Mouse (Mus musculus) midbrain, embryonic 13.5 days (tissue): ENCODE measurements around the gene Cst13. TPM values are rescaled to one million over a fixed set of nuclear protein-coding genes. Genes with fewer than 3 reads are reported as not detected.

Source experiments
- ATAC-seq: fragments of 200-750 bp; cut with Nextera tagmentation; 2 replicates; pipeline ENCODE4 v1.8.0; 2017; ENCODE audit warnings: mild to moderate bottlenecking, moderate TSS enrichment, moderate library complexity
- H3K27ac ChIP-seq: fragments of 300-500 bp; sonication (generic); 2 replicates; pipeline ENCODE4 v1.5.1; 2015; ENCODE audit warnings: inconsistent platforms, mild to moderate bottlenecking, moderate library complexity
- H3K27me3 ChIP-seq: fragments of 300-500 bp; sonication (generic); 2 replicates; pipeline ENCODE4 v1.6.1; 2015; ENCODE audit warnings: mild to moderate bottlenecking, inconsistent platforms
- H3K36me3 ChIP-seq: fragments of 300-500 bp; sonication (generic); 2 replicates; pipeline ENCODE4 v1.6.1; 2015; ENCODE audit warnings: mild to moderate bottlenecking, inconsistent platforms
- H3K4me1 ChIP-seq: fragments of 300-500 bp; sonication (generic); replicated peaks from 2 replicates; pipeline ENCODE4 v1.6.1; 2015; ENCODE audit warnings: inconsistent platforms
- H3K4me2 ChIP-seq: fragments of 300-500 bp; sonication (generic); replicated peaks from 2 replicates; pipeline ENCODE4 v1.6.1; 2015; ENCODE audit warnings: moderate library complexity, mild to moderate bottlenecking, inconsistent platforms
- H3K4me3 ChIP-seq: fragments of 300-500 bp; sonication (generic); replicated peaks from 2 replicates; pipeline ENCODE4 v1.5.1; 2015; ENCODE audit warnings: mild to moderate bottlenecking, inconsistent platforms
- H3K9ac ChIP-seq: fragments of 300-500 bp; sonication (generic); replicated peaks from 2 replicates; pipeline ENCODE4 v1.6.1; 2015; ENCODE audit warnings: mild to moderate bottlenecking, inconsistent platforms
- H3K9me3 ChIP-seq: fragments of 300-500 bp; sonication (generic); 2 replicates; pipeline ENCODE4 v1.6.1; 2016; ENCODE audit warnings: mild to moderate bottlenecking, inconsistent platforms
- WGBS: fragments of 180-500 bp; shearing (Covaris S2); methylation state at CpG from one replicate; pipeline ENCODE4 v1.1.7; 2015; 5-methylcytosine and 5-hydroxymethylcytosine counted together
- polyA plus RNA-seq: library from polyadenylated mRNA; unstranded; fragments of >200 nt; fragmentation: Nextera tagmentation; extraction: Ambion mirVana; gene quantifications from 2 replicates; pipeline ENCODE4 v1.2.1, GENCODE M21; 2015

The Cst13 gene
- polyA plus RNA-seq, 1 experiment from 2014 or later = not detected

DNA sequence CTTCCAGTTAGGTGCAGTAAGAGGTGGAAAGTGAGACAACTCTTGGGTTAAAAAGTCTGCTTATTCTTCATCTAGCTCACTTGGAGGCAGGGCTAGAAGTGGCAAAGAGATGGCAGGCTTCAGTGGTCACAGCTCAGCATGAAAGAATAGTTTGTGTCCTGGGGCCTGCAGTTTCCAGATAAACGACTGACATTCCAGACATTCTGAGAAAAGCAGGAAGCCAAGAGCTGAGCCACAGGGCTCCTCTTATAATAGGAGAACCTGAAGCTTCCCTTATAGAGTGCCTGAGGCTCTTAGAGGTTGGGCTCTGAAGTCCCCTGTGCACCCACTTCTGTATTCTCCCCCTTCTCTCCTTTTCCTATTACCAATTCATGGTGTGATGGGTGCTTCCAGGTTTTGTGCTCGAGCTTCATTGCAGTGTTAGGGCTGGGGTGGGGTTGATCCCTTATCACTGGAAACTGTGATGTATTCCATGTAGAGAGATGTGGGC is 58.8 kb downstream of the Cst13 start:
- Histone ChIP-seq H3K27me3 (no peaks in the 10 kb centered on the region), H3K36me3 (no peaks in the 10 kb centered on the region), H3K4me3 (no peak overlapping the region), H3K9me3 (no peaks in the 10 kb centered on the region), H3K4me2 (no peak overlapping the region), H3K27ac (no peak overlapping the region), H3K4me1 (peaks cover 14% of the 10 kb centered on the region), H3K9ac (no peak overlapping the region)
- ATAC-seq = no peak
- WGBS = 15% methylated on average over 2 of the region's 2 CpGs

DNA sequence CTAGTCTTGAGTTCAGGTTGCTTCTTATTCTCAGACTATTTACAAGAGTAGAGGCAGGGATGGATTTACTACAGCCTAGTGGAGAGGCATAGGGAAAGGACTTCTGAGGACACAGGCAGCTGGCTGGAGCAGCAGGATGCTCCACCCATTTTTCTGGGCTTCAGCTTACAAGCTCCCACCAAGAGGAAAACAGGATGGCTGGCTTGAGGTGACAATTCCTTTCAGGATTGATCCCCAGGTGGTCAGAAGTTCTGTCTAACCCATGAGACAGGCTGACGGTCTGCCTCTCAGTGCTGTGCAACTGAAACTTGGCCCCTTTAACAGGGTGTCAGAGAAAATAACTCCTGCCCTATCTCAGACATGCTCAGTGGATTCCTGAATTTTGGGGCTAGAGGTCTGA is 59.3 kb downstream of the Cst13 start:
- no peak for ATAC-seq
- Histone ChIP-seq H3K36me3 (no peaks in the 10 kb centered on the region), H3K4me3 (no peak overlapping the region), H3K9ac (no peak overlapping the region), H3K27me3 (no peaks in the 10 kb centered on the region), H3K4me2 (no peak overlapping the region), H3K4me1 (peaks cover 9% of the 10 kb centered on the region), H3K9me3 (no peaks in the 10 kb centered on the region), H3K27ac (no peak overlapping the region)
- 48% methylated on average over 1 of the region's 1 CpGs for WGBS

Other genes with a start within 250 kb of the Cst13 start
- gene Nxt1, start 147.5 kb upstream of the Cst13 start, polyA plus RNA-seq = 64.0 and 65.3 TPM in 2 replicates
- gene Gzf1, start 139.1 kb upstream of the Cst13 start, polyA plus RNA-seq = 17.6 and 17.8 TPM in 2 replicates
- gene Napb, start 87.6 kb upstream of the Cst13 start, polyA plus RNA-seq = 43.6 and 48.1 TPM in 2 replicates
- not detected in 2 replicates for gene Cstl1, start 69.7 kb upstream of the Cst13 start, polyA plus RNA-seq
- gene Cst11, start 48.6 kb upstream of the Cst13 start, polyA plus RNA-seq = not detected in 2 replicates
- gene 8030411F24Rik, start 38.1 kb upstream of the Cst13 start, polyA plus RNA-seq = not detected in 2 replicates
- not detected in 2 replicates for gene Cst12, start 30.7 kb upstream of the Cst13 start, polyA plus RNA-seq
- not detected in 2 replicates for gene Cst8, start 21.3 kb upstream of the Cst13 start, polyA plus RNA-seq
- gene Cst9, start 15.1 kb downstream of the Cst13 start, polyA plus RNA-seq = not detected in 2 replicates
- not detected in 2 replicates for gene 9230104L09Rik, start 45.0 kb downstream of the Cst13 start, polyA plus RNA-seq
- gene Cst3, start 55.6 kb downstream of the Cst13 start, polyA plus RNA-seq = 436 and 465 TPM in 2 replicates
- not detected in 2 replicates for gene Gm1330, start 183.2 kb downstream of the Cst13 start, polyA plus RNA-seq
- gene Gm10750, start 197.2 kb downstream of the Cst13 start, polyA plus RNA-seq = not detected in 2 replicates